Mouse (Mus musculus) G1E (cell line): ENCODE data around the gene Lipa.

ENCODE experiments used
- CTCF ChIP-seq: IDR thresholded peaks from 2 replicates; pipeline ENCODE4 v1.5.1; 2012; ENCODE audit warnings: low read depth, low read length, inconsistent platforms, mixed read lengths
- GATA2 ChIP-seq: IDR thresholded peaks from 2 replicates; pipeline ENCODE4 v1.6.1; 2012; ENCODE audit warnings: low read depth, low read length, inconsistent platforms, borderline replicate concordance

GRCm38 (mm10) chr19:34496353-34496752 is 30.9 kb downstream of the Lipa start:
- TF ChIP-seq CTCF: no peak
- TF ChIP-seq GATA2: no peak
